Mouse (Mus musculus) megakaryocyte, adult 5-6 weeks (primary cell): ENCODE data around the gene Msx1. TPM values are rescaled to one million over a fixed set of nuclear protein-coding genes. Genes with fewer than 3 reads are reported as not detected.

ENCODE experiments used
- ATAC-seq: 2 replicates; pipeline ENCODE4 v1.8.0; 2016; ENCODE audit warnings: mild to moderate bottlenecking, inconsistent platforms; ENCODE audit not compliant: poor library complexity, severe bottlenecking
- total RNA-seq, 2 experiments: library from RNA; stranded (forward) in 1 of 2; stranded (reverse) in 1 of 2; fragments of 153-499, 151-499 nt in 1 of 2; fragments of 221-1000, 200-1000 nt in 1 of 2; gene quantifications; 2 replicates each; pipeline versions ENCODE4 v1.2.3 to v1.2.4; 2015 to 2017

Gene Msx1
- total RNA-seq, 2 experiments from 2014 or later, result not detected

- ATAC-seq, result no peak
Observed at GRCm38 (mm10) chr5:37826706-37827625, 2.6 kb upstream of the Msx1 start.

- no peak for ATAC-seq
Observed at GRCm38 (mm10) chr5:37825611-37826445, 1.4 kb upstream of the Msx1 start.

- ATAC-seq, result no peak
Observed at GRCm38 (mm10) chr5:37825111-37825600, 773 bp upstream of the Msx1 start.

- ATAC-seq, result no peak
Observed at GRCm38 (mm10) chr5:37823721-37824460, 492 bp downstream of the Msx1 start.

GRCm38 (mm10) chr5:37822791-37823720 is 1.3 kb downstream of the Msx1 start:
- no peak for ATAC-seq

GRCm38 (mm10) chr5:37822116-37822707 is 2.2 kb downstream of the Msx1 start:
- no peak for ATAC-seq

- ATAC-seq, result no peak
Observed at GRCm38 (mm10) chr5:37821111-37821601, 3.2 kb downstream of the Msx1 start.

- no peak for ATAC-seq
Observed at GRCm38 (mm10) chr5:37820689-37821088, 3.7 kb downstream of the Msx1 start.

- no peak for ATAC-seq
Observed at GRCm38 (mm10) chr5:37819971-37820370, 4.4 kb downstream of the Msx1 start.

- ATAC-seq, result no peak
Observed at GRCm38 (mm10) chr5:37819541-37819940, 4.8 kb downstream of the Msx1 start.

- no peak for ATAC-seq
Observed at GRCm38 (mm10) chr5:37818533-37819215, 5.7 kb downstream of the Msx1 start.

- no peak for ATAC-seq
Observed at GRCm38 (mm10) chr5:37817658-37818532, 6.5 kb downstream of the Msx1 start.

GRCm38 (mm10) chr5:37816907-37817657 is 7.3 kb downstream of the Msx1 start:
- ATAC-seq, result no peak

GRCm38 (mm10) chr5:37815909-37816308 is 8.5 kb downstream of the Msx1 start:
- ATAC-seq, result no peak

- no peak for ATAC-seq
Observed at GRCm38 (mm10) chr5:37814169-37814568, 10.2 kb downstream of the Msx1 start.

GRCm38 (mm10) chr5:37805291-37805690 is 19.1 kb downstream of the Msx1 start:
- ATAC-seq, result no peak
